Mouse (Mus musculus): Measurements from ENCODE around the gene Prss53. TPM values are rescaled to one million over a fixed set of nuclear protein-coding genes. Genes with fewer than 3 reads are reported as not detected.
A peak's percentile ranks its signal among the peaks of the same experiment; 100 is the strongest.

Gene Prss53
- 0.22 and 0.28 TPM in 2 replicates for polyA plus RNA-seq (2014; fragmentation: Nextera tagmentation; extraction: Ambion mirVana)

DNA sequence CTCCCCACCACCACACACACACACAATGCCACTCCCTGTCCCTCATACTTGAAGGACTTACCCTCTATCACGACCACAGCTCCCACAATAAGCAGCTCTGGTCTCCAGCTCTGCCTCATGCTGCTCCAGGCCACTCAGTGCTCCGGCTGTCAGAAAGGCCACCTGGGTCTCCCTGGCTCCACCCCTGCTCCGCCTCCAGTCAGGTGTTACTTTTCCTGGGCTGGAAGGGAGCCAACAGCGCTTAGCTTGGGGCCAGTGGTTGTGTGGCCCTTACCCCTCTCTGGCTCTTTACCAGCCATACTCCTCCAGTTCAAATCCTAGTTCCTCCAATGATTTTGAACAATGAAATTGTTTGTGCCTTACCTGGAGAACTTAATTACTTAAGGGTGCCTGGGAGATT lies at the start of gene Prss53:
TSS of gene Prss53 (minus strand) at position 173 of the 400 bp plus-strand sequence.
- ATAC-seq (replicated peaks; ENCODE audit: insufficient number of reproducible peaks, low FRiP score, low TSS enrichment, low read depth) (no peak), DNase-seq (ENCODE audit: low spot score) (no peak)
- Histone ChIP-seq H3K27me3 (ENCODE audit: control insufficient read depth, insufficient read depth, low read length) (no peaks in the 10 kb centered on the region), H3K4me1 (ENCODE audit: control insufficient read depth, insufficient read depth, low read length) (no peaks in the 10 kb centered on the region), H3K9me3 (replicated peaks; ENCODE audit: control insufficient read depth, low read length) (no peaks in the 10 kb centered on the region), H3K27ac (replicated peaks; ENCODE audit: low read depth, low read length) (no peak within 1 kb of the TSS), H3K4me2 (ENCODE audit: low read depth, low read length) (no peak within 1 kb of the TSS), H3K4me3 (ENCODE audit: low read depth, low read length) (no peak within 1 kb of the TSS), H3K9ac (replicated peaks; ENCODE audit: low read length) (no peak within 1 kb of the TSS), H3K36me3 (replicated peaks; ENCODE audit: control insufficient read depth, insufficient read depth, low read depth, low read length) (peaks cover 8% of the 10 kb centered on the region)
- WGBS = 33% methylated on average over 4 of the region's 4 CpGs

DNA sequence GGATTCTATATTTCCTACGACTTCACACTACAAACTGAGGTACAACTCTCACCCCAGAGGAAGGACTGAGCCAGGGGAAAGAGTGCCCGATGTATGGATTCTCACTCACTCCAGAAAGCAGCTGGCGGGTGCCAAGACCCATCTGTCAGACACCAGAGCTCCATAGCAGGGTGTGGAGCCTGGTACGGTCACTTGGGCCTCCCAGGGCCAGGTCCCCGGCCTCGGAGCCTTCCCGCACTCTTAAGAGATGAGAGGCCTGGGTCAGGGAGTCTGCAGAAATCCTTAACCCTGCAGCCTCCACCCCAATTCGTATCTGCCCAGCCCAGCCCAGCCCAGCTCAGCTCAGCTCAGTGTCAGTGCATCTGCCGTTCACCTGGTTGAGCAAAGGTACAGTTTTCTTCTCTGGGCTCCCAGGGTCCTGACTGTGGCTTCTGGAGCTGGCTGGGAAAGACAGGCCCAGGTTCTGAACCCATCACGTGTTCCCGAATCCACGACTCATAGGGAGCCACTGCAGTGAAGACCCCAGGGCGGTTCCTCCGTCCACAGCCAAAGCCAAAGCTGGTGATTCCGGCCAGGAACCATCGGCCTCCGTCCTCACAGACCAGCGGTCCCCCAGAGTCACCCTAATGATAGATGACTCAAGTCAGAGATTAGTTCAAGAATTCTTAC lies 45.6 kb upstream of the Prss53 start:
- Histone ChIP-seq H3K9ac (replicated peaks; ENCODE audit: low read length) (peak overlapping the region; percentile 80), H3K4me2 (ENCODE audit: low read depth, low read length) (peak overlapping the region; percentile 97), H3K4me1 (ENCODE audit: control insufficient read depth, insufficient read depth, low read length) (no peaks in the 10 kb centered on the region), H3K9me3 (replicated peaks; ENCODE audit: control insufficient read depth, low read length) (no peaks in the 10 kb centered on the region), H3K27me3 (ENCODE audit: control insufficient read depth, insufficient read depth, low read length) (no peaks in the 10 kb centered on the region), H3K27ac (replicated peaks; ENCODE audit: low read depth, low read length) (no peak overlapping the region; the same call in 1 of the 2 replicates), H3K4me3 (ENCODE audit: low read depth, low read length) (peak overlapping the region; percentile 71), H3K36me3 (replicated peaks; ENCODE audit: control insufficient read depth, insufficient read depth, low read depth, low read length) (no peaks in the 10 kb centered on the region)
- ATAC-seq (replicated peaks; ENCODE audit: insufficient number of reproducible peaks, low FRiP score, low TSS enrichment, low read depth) = no peak
- no peak for DNase-seq (ENCODE audit: low spot score)
- 59% methylated on average over 18 of the region's 18 CpGs for WGBS

DNA sequence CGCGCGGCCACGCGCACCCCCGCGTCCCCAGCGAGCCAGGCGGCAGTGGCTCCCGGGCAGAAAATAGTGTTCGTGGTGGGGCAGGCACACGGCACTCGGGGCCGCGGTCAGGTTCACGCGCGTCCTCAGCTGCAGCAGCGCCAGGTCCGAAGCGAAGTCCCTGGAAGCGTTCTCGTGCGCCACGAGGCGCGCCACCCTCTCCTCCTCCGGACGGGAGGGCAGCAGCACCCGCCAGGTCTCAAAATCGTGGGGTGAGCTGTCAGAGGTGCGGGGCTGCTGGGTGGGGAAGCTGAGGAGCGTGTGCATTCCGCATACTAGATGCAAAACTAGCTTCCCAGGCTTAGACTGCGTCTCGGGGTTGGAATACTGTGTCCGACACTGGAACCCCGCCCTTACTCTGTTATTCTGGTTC lies 45.0 kb upstream of the Prss53 start:
- Histone ChIP-seq H3K27me3 (ENCODE audit: control insufficient read depth, insufficient read depth, low read length) (no peaks in the 10 kb centered on the region), H3K36me3 (replicated peaks; ENCODE audit: control insufficient read depth, insufficient read depth, low read depth, low read length) (no peaks in the 10 kb centered on the region), H3K4me3 (ENCODE audit: low read depth, low read length) (peak overlapping the region; percentile 71), H3K9ac (replicated peaks; ENCODE audit: low read length) (peak overlapping the region; percentile 80), H3K27ac (replicated peaks; ENCODE audit: low read depth, low read length) (peak overlapping the region; percentile 47; the same call in 1 of the 2 replicates), H3K9me3 (replicated peaks; ENCODE audit: control insufficient read depth, low read length) (no peaks in the 10 kb centered on the region), H3K4me1 (ENCODE audit: control insufficient read depth, insufficient read depth, low read length) (no peaks in the 10 kb centered on the region), H3K4me2 (ENCODE audit: low read depth, low read length) (peak overlapping the region; percentile 97)
- ATAC-seq (replicated peaks; ENCODE audit: insufficient number of reproducible peaks, low FRiP score, low TSS enrichment, low read depth) (peak; percentile 32), DNase-seq (ENCODE audit: low spot score) (peak; percentile 25)
- WGBS = under 1% methylated on average over 37 of the region's 38 CpGs

DNA sequence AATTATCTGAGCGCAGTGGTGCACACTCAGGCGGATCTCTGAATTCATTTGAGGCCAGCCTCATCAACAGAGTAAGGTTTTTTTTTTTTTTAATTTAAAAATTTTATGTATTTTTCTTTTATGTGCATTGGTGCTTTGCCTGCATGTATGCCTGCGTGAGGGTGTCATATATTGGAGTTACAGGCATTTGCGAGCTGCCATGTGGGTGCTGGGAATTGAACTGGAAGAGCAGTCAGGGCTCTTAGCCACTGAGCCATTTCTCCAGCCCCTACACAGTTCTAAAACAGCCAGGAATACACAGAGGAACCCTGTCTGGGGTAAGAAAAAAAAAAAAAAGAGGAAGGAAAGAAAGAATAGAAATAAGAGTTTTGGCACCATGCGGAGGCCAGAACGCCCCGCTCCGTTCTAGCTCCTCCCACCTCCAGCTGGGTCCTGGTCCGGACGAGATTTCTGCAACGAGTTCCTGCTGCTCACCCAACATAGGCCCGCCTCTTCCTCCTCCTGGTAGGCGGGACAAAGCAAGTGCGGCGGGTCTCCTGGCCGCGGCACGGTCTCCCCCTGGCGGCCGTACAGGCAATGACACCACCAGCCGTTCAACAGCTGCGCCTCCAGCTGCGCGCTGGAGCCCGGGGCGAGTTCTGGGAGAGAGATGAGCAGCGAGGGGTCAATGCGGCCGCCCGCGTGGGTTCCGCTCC lies 44.4 kb upstream of the Prss53 start:
- no peaks in the 10 kb centered on the region for H3K36me3 ChIP-seq (replicated peaks; ENCODE audit: control insufficient read depth, insufficient read depth, low read depth, low read length)
- no peaks in the 10 kb centered on the region for H3K27me3 ChIP-seq (ENCODE audit: control insufficient read depth, insufficient read depth, low read length)
- ATAC-seq (replicated peaks; ENCODE audit: insufficient number of reproducible peaks, low FRiP score, low TSS enrichment, low read depth) (peak; percentile 85), DNase-seq (ENCODE audit: low spot score) (peak; percentile 96)
- H3K4me3 ChIP-seq (ENCODE audit: low read depth, low read length) = peak overlapping the region; percentile 71
- peak overlapping the region; percentile 97 for H3K4me2 ChIP-seq (ENCODE audit: low read depth, low read length)
- H3K9me3 ChIP-seq (replicated peaks; ENCODE audit: control insufficient read depth, low read length) = no peaks in the 10 kb centered on the region
- WGBS = 6% methylated on average over 32 of the region's 32 CpGs
- peak overlapping the region; percentile 80 for H3K9ac ChIP-seq (replicated peaks; ENCODE audit: low read length)
- no peaks in the 10 kb centered on the region for H3K4me1 ChIP-seq (ENCODE audit: control insufficient read depth, insufficient read depth, low read length)
- peak overlapping the region; percentile 47; the same call in 1 of the 2 replicates for H3K27ac ChIP-seq (replicated peaks; ENCODE audit: low read depth, low read length)

DNA sequence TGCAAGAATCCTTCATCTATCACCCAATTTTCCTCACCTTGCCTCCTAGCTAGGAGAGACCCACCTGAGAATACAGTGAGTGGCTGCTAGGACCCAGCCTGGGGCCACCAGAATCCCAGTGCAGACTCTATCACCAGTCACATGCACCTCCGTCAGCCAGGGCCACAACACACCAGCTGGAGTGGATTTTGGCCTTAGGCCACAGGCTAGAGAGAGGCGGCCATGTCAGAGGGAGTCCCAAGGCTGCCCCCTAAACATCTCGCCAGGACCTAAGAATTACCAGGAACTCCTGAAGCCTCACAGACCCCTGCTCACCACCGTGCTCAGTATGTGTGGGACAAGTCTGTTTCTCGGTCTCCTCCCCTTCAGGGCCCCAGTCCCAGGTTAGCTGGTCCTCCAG lies 43.3 kb upstream of the Prss53 start:
- Histone ChIP-seq H3K36me3 (replicated peaks; ENCODE audit: control insufficient read depth, insufficient read depth, low read depth, low read length) (no peaks in the 10 kb centered on the region), H3K9ac (replicated peaks; ENCODE audit: low read length) (no peak overlapping the region), H3K27ac (replicated peaks; ENCODE audit: low read depth, low read length) (no peak overlapping the region), H3K4me2 (ENCODE audit: low read depth, low read length) (no peak overlapping the region), H3K9me3 (replicated peaks; ENCODE audit: control insufficient read depth, low read length) (no peaks in the 10 kb centered on the region), H3K4me3 (ENCODE audit: low read depth, low read length) (no peak overlapping the region), H3K27me3 (ENCODE audit: control insufficient read depth, insufficient read depth, low read length) (no peaks in the 10 kb centered on the region), H3K4me1 (ENCODE audit: control insufficient read depth, insufficient read depth, low read length) (no peaks in the 10 kb centered on the region; the same call in 1 of the 2 replicates)
- ATAC-seq (replicated peaks; ENCODE audit: insufficient number of reproducible peaks, low FRiP score, low TSS enrichment, low read depth) = no peak
- 84% methylated on average over 5 of the region's 5 CpGs for WGBS
- DNase-seq (ENCODE audit: low spot score) = no peak

DNA sequence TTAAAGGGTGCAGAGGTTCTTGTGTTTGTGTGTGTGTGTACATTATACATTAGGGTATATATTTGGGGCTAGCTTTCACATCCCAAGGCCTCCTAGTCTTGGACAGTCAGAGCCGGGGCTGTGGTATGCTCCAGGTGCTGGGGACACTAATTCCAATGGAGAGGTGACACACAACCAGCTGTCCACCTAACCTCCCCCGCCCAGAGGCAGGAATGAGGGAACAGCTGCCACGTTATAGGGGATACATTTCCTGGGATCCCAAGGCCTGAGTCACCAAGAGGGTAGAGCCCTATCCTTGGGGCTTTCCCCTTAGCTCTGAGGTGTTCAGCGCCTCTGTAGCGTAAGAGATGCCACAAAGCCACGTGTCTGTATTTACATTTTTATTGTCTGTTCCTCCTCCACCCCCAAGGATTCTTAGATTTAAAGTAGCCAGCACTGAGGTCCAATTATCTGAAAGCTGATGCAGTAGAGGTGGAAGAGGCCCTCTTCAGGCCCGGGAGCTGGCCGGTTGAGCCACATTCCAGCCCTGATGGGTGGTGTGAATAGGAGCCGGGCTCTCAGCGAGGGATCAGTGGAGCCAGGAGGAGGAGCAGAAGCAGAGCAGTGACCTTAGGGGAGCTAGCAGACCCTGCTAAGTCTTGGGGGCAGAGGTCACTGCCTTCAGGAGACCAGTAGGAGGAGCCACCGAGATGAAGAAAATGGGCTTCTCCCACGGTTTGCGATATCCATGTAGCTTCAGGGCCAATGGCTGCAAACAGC lies 41.7 kb upstream of the Prss53 start:
- H3K4me3 ChIP-seq (ENCODE audit: low read depth, low read length) = no peak overlapping the region
- DNase-seq (ENCODE audit: low spot score) = peak; percentile 53
- no peaks in the 10 kb centered on the region for H3K9me3 ChIP-seq (replicated peaks; ENCODE audit: control insufficient read depth, low read length)
- no peak overlapping the region for H3K4me2 ChIP-seq (ENCODE audit: low read depth, low read length)
- 12% methylated on average over 13 of the region's 13 CpGs for WGBS
- 0 out of 2 replicates have a peak, but pooled peaks have one; percentile 2 for ATAC-seq (replicated peaks; ENCODE audit: insufficient number of reproducible peaks, low FRiP score, low TSS enrichment, low read depth)
- H3K36me3 ChIP-seq (replicated peaks; ENCODE audit: control insufficient read depth, insufficient read depth, low read depth, low read length) = no peaks in the 10 kb centered on the region
- H3K27ac ChIP-seq (replicated peaks; ENCODE audit: low read depth, low read length) = 0 out of 2 replicates have a peak overlapping the region, but pooled peaks have one; percentile 41
- H3K9ac ChIP-seq (replicated peaks; ENCODE audit: low read length) = no peak overlapping the region
- H3K27me3 ChIP-seq (ENCODE audit: control insufficient read depth, insufficient read depth, low read length) = peaks cover 4% of the 10 kb centered on the region; the same call in 1 of the 2 replicates
- no peaks in the 10 kb centered on the region; the same call in 1 of the 2 replicates for H3K4me1 ChIP-seq (ENCODE audit: control insufficient read depth, insufficient read depth, low read length)

DNA sequence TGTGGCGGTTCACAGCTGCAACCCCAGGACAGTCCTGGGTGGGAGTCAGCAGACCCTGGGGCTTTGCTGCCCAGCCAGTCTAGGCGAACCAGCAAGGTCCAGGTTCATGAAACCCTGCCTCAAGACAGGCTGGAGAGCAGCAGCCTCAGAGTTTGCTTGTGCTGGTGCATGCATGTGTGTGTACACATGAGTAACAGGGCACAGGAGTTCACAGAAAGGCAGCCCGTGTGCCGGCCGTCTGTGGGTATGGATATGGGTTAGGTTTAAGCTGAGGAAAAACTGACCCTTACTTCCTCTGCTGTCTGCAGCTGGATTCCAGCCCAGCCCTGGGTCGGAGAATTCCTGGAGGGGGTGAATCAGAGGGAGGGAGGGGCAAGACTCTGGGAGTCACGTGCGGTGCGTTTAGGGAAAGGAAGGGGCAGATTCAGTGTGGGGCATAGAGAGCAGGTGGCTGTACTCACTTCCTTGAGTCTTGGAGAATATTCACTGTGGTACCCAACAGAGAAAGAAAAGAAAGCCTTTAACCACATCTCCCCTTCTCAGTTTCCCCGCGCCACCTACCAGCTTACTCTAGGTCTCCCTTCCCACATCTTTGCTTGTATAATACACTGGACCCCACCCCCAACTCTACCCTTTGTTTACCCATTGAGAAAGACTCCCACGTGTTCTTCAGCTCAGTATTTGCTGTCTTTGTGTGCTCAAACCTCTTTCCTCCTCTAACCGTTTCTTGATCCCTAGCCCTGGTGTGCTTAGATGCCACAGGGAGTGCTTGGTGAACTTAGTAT lies 40.8 kb upstream of the Prss53 start:
- Histone ChIP-seq H3K9me3 (replicated peaks; ENCODE audit: control insufficient read depth, low read length) (no peaks in the 10 kb centered on the region), H3K27ac (replicated peaks; ENCODE audit: low read depth, low read length) (0 out of 2 replicates have a peak overlapping the region, but pooled peaks have one; percentile 41), H3K9ac (replicated peaks; ENCODE audit: low read length) (no peak overlapping the region), H3K4me3 (ENCODE audit: low read depth, low read length) (no peak overlapping the region), H3K4me1 (ENCODE audit: control insufficient read depth, insufficient read depth, low read length) (no peaks in the 10 kb centered on the region; the same call in 1 of the 2 replicates), H3K27me3 (ENCODE audit: control insufficient read depth, insufficient read depth, low read length) (peaks cover 4% of the 10 kb centered on the region; the same call in 1 of the 2 replicates), H3K4me2 (ENCODE audit: low read depth, low read length) (no peak overlapping the region), H3K36me3 (replicated peaks; ENCODE audit: control insufficient read depth, insufficient read depth, low read depth, low read length) (no peaks in the 10 kb centered on the region)
- 23% methylated on average over 13 of the region's 13 CpGs for WGBS
- ATAC-seq (replicated peaks; ENCODE audit: insufficient number of reproducible peaks, low FRiP score, low TSS enrichment, low read depth) (no peak), DNase-seq (ENCODE audit: low spot score) (peak; percentile 25)
